Mouse (Mus musculus): ENCODE data around the gene Nrxn3. TPM values are rescaled to one million over a fixed set of nuclear protein-coding genes. Genes with fewer than 3 reads are reported as not detected.

Gene Nrxn3
- polyA plus RNA-seq, 1 experiment from 2014 or later = 94.1 TPM

DNA sequence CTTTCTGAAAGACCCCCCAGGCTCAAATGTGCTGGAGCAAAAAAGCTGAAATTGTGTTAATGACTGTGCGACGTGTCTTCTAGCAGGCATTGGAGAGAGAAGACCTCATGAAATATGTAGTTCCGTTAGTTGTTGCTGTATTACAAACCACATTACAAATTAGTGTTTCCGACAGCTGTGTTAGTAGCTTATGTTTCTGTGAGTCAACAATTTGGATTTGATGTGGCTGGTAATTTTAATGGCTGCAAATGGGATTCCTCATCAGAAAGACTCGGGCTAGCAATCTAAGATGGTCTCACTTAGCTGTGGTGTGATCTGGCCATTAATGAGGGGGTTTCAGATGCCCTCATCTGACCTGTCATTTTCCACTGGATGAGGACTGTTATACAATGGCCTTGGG, 1107.7 kb downstream of the Nrxn3 start:
- no peaks in the 10 kb centered on the region for H3K4me1 ChIP-seq (replicated peaks)
- no peak overlapping the region for H3K4me3 ChIP-seq
- H3K9me3 ChIP-seq = no peaks in the 10 kb centered on the region
- no peaks in the 10 kb centered on the region for H3K27me3 ChIP-seq
- H3K4me2 ChIP-seq = no peak overlapping the region
- H3K27ac ChIP-seq (replicated peaks) = no peak overlapping the region
- 83% methylated on average over 5 of the region's 5 CpGs for WGBS
- no peak for ATAC-seq (ENCODE audit: low FRiP score, low read depth)
- H3K9ac ChIP-seq = no peak overlapping the region
- H3K36me3 ChIP-seq = no peaks in the 10 kb centered on the region

DNA sequence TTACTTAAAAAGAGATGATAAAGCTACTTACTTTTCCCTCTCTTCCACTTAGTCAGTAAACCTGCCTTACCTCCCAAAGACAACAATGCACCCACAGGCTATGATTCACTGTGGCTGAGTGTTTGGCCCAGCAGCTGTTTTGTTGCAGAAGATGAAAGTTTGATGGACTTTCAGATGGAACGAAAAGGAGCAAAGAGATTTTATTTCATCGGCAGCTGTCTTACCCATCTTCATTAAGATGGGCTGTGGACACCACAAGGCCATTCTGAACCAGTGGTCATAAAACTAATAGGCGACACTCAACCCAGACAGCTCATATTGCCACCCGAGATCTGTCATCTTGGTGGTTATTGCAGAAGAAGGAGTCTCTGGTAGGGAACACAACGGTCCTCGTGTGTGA, 1108.6 kb downstream of the Nrxn3 start:
- Histone ChIP-seq H3K27ac (replicated peaks) (no peak overlapping the region), H3K4me3 (no peak overlapping the region), H3K9ac (no peak overlapping the region), H3K36me3 (no peaks in the 10 kb centered on the region), H3K9me3 (no peaks in the 10 kb centered on the region), H3K4me1 (replicated peaks) (no peaks in the 10 kb centered on the region), H3K27me3 (no peaks in the 10 kb centered on the region), H3K4me2 (no peak overlapping the region)
- 88% methylated on average over 6 of the region's 6 CpGs for WGBS
- no peak for ATAC-seq (ENCODE audit: low FRiP score, low read depth)

DNA sequence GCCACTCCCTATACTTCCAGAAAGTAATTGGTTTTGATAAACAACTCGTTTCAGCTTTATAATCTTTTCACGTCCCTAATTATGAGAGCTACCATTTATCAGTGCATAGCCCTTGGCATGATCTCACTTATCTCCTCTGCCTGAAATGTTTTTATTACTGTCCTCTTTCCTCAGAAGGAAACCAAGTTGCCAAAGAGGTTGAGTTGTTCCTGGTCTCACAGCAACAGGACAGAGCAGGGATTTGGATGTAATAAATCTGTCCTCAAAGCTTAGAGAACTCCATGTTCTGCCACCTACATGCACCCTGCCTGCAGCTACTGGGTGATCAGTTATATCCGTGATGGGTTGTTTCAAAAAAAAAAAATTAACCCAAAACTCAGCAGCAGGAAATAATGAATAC, 1113.6 kb downstream of the Nrxn3 start:
- Histone ChIP-seq H3K4me3 (no peak overlapping the region), H3K9me3 (no peaks in the 10 kb centered on the region), H3K4me1 (replicated peaks) (no peaks in the 10 kb centered on the region), H3K27me3 (no peaks in the 10 kb centered on the region), H3K36me3 (no peaks in the 10 kb centered on the region), H3K4me2 (no peak overlapping the region), H3K27ac (replicated peaks) (no peak overlapping the region), H3K9ac (no peak overlapping the region)
- no peak for ATAC-seq (ENCODE audit: low FRiP score, low read depth)
- WGBS = 67% methylated on average over 3 of the region's 3 CpGs

- Histone ChIP-seq H3K9me3 (no peaks in the 10 kb centered on the region), H3K4me1 (replicated peaks) (peaks cover 9% of the 10 kb centered on the region; the same call in 1 of the 2 replicates), H3K9ac (no peak overlapping the region), H3K4me2 (no peak overlapping the region), H3K36me3 (no peaks in the 10 kb centered on the region), H3K4me3 (no peak overlapping the region), H3K27me3 (no peaks in the 10 kb centered on the region), H3K27ac (replicated peaks) (no peak overlapping the region)
- no peak for ATAC-seq (ENCODE audit: low FRiP score, low read depth)
- WGBS = 89% methylated on average over 1 of the region's 1 CpGs
These were observed 1120.2 kb downstream of the Nrxn3 start for GRCm38 (mm10) chr12:89842861-89843260.

DNA sequence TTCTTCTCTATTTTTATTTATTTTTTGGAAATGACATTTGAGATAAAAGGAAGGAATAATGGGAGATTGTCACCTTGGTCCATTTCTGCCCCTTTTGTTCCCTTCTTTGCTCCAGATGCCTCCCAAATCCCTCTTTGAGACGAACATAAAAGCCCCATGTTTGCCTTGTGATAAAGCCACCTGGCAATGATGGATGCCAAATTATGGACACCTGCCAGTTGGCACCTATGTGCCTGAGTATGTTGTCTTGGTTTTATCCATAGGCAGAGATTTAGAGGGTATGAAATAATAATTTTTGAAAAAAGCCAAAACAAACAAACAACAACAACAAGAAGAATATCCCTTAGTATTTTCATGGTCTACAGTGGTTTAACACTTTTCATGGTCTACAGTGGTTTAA, 1125.4 kb downstream of the Nrxn3 start:
- Histone ChIP-seq H3K9me3 (no peaks in the 10 kb centered on the region), H3K36me3 (no peaks in the 10 kb centered on the region), H3K27me3 (no peaks in the 10 kb centered on the region), H3K4me3 (no peak overlapping the region), H3K27ac (replicated peaks) (no peak overlapping the region), H3K4me2 (no peak overlapping the region), H3K4me1 (replicated peaks) (peaks cover 9% of the 10 kb centered on the region; the same call in 1 of the 2 replicates), H3K9ac (no peak overlapping the region)
- no peak for ATAC-seq (ENCODE audit: low FRiP score, low read depth)
- WGBS = 58% methylated on average over 1 of the region's 1 CpGs

- peaks cover 12% of the 10 kb centered on the region for H3K4me1 ChIP-seq (replicated peaks)
- WGBS = 35% methylated on average over 4 of the region's 4 CpGs
- no peak overlapping the region for H3K9ac ChIP-seq
- H3K27ac ChIP-seq (replicated peaks) = no peak overlapping the region
- no peaks in the 10 kb centered on the region for H3K36me3 ChIP-seq
- ATAC-seq (ENCODE audit: low FRiP score, low read depth) = no peak
- H3K9me3 ChIP-seq = no peaks in the 10 kb centered on the region
- H3K27me3 ChIP-seq = no peaks in the 10 kb centered on the region
- H3K4me2 ChIP-seq = no peak overlapping the region
- no peak overlapping the region for H3K4me3 ChIP-seq
These were observed 1131.7 kb downstream of the Nrxn3 start for GRCm38 (mm10) chr12:89854355-89854754.

- Histone ChIP-seq H3K27ac (replicated peaks) (no peak overlapping the region), H3K4me2 (no peak overlapping the region), H3K36me3 (no peaks in the 10 kb centered on the region), H3K9ac (no peak overlapping the region), H3K4me1 (replicated peaks) (no peaks in the 10 kb centered on the region), H3K27me3 (no peaks in the 10 kb centered on the region), H3K4me3 (no peak overlapping the region), H3K9me3 (no peaks in the 10 kb centered on the region)
- ATAC-seq (ENCODE audit: low FRiP score, low read depth) = no peak
These were observed 1144.4 kb downstream of the Nrxn3 start for GRCm38 (mm10) chr12:89867124-89867523.

- Histone ChIP-seq H3K4me3 (no peak overlapping the region), H3K27me3 (no peaks in the 10 kb centered on the region), H3K4me2 (no peak overlapping the region), H3K9ac (no peak overlapping the region), H3K9me3 (no peaks in the 10 kb centered on the region), H3K27ac (replicated peaks) (no peak overlapping the region), H3K4me1 (replicated peaks) (no peaks in the 10 kb centered on the region; the same call in 1 of the 2 replicates), H3K36me3 (no peaks in the 10 kb centered on the region)
- no peak; the same call in 1 of the 2 replicates for ATAC-seq (ENCODE audit: low FRiP score, low read depth)
- WGBS = 36% methylated on average over 8 of the region's 8 CpGs
These were observed 1160.1 kb downstream of the Nrxn3 start for GRCm38 (mm10) chr12:89882617-89883370.

- Histone ChIP-seq H3K9ac (no peak overlapping the region), H3K27me3 (no peaks in the 10 kb centered on the region), H3K9me3 (no peaks in the 10 kb centered on the region), H3K27ac (replicated peaks) (no peak overlapping the region), H3K4me1 (replicated peaks) (no peaks in the 10 kb centered on the region; the same call in 1 of the 2 replicates), H3K4me2 (no peak overlapping the region), H3K4me3 (no peak overlapping the region), H3K36me3 (no peaks in the 10 kb centered on the region)
- no peak for ATAC-seq (ENCODE audit: low FRiP score, low read depth)
- 90% methylated on average over 1 of the region's 1 CpGs for WGBS
These were observed 1161.9 kb downstream of the Nrxn3 start for GRCm38 (mm10) chr12:89884576-89884975.

- no peak overlapping the region for H3K4me3 ChIP-seq
- no peak for ATAC-seq (ENCODE audit: low FRiP score, low read depth)
- no peaks in the 10 kb centered on the region for H3K27me3 ChIP-seq
- no peak overlapping the region for H3K9ac ChIP-seq
- H3K4me1 ChIP-seq (replicated peaks) = no peaks in the 10 kb centered on the region
- no peak overlapping the region for H3K4me2 ChIP-seq
- no peaks in the 10 kb centered on the region for H3K36me3 ChIP-seq
- no peaks in the 10 kb centered on the region for H3K9me3 ChIP-seq
- no peak overlapping the region for H3K27ac ChIP-seq (replicated peaks)
- 85% methylated on average over 3 of the region's 3 CpGs for WGBS
These were observed 1166.0 kb downstream of the Nrxn3 start for GRCm38 (mm10) chr12:89888647-89889046.

DNA sequence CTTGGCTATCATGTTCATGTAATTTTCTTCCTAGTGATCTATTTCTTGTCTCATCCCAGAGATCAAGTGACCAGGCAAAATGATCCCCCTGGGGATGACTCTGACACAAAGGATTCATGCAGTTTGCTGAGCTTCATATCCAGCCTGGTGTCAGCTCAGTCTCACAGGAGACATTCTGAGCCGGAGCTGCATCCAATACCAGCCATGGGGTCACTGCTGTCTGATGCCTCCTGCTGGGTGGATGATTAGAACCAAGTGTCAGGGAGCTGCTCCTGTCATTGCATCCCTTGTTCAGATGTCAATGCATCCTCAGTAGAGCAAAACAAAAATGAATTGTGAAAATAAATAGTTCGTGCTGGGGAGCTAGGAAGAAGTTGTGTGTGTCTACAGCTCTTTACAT, 1174.2 kb downstream of the Nrxn3 start:
- Histone ChIP-seq H3K4me3 (no peak overlapping the region), H3K9me3 (no peaks in the 10 kb centered on the region), H3K4me1 (replicated peaks) (no peaks in the 10 kb centered on the region), H3K9ac (no peak overlapping the region), H3K36me3 (no peaks in the 10 kb centered on the region), H3K4me2 (no peak overlapping the region), H3K27me3 (no peaks in the 10 kb centered on the region), H3K27ac (replicated peaks) (no peak overlapping the region)
- 40% methylated on average over 2 of the region's 2 CpGs for WGBS
- no peak for ATAC-seq (ENCODE audit: low FRiP score, low read depth)

DNA sequence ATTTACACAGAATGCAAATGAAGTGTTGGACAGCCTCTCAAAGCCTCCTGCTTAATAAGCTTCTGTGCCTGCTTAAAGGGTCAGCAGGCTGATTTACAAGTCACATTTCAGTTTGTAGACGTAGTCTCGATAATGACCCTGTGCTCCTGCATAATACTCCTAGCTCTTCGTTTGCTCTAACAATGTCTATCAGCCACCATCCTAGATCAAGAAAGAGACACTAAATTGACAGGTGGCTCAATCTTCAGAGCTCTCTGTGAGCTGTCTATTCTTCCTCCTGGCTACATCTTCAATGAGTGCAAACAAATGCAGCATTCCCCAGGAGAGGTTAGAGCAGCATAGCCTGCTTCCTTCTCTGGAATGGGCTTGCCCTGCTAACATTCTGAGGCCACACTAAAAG, 1186.9 kb downstream of the Nrxn3 start:
- Histone ChIP-seq H3K27me3 (no peaks in the 10 kb centered on the region), H3K9ac (no peak overlapping the region), H3K4me3 (no peak overlapping the region), H3K36me3 (no peaks in the 10 kb centered on the region), H3K27ac (replicated peaks) (no peak overlapping the region), H3K4me2 (no peak overlapping the region), H3K9me3 (no peaks in the 10 kb centered on the region), H3K4me1 (replicated peaks) (0 out of 2 replicates have a peak, but pooled peaks cover 6% of the 10 kb centered on the region)
- no peak for ATAC-seq (ENCODE audit: low FRiP score, low read depth)
- 37% methylated on average over 3 of the region's 3 CpGs for WGBS
